Mouse (Mus musculus) midbrain, embryonic 11.5 days (tissue): ENCODE results near the gene Hes5. TPM values are rescaled to one million over a fixed set of nuclear protein-coding genes. Genes with fewer than 3 reads are reported as not detected.

Source experiments
- ATAC-seq: fragments of 200-750 bp; cut with Nextera tagmentation; 2 replicates; pipeline ENCODE4 v1.8.0; 2017; ENCODE audit warnings: moderate TSS enrichment, moderate library complexity; ENCODE audit not compliant: low FRiP score
- DNase-seq: peaks from one replicate; pipeline ENCODE4 v3.0.0; 2015; ENCODE audit warnings: low spot score; ENCODE audit errors: missing footprints
- H3K27ac ChIP-seq: fragments of 300-500 bp; sonication (generic); 2 replicates; pipeline ENCODE4 v1.5.1; 2014; ENCODE audit warnings: low read depth, low read length
- H3K27me3 ChIP-seq: fragments of 300-500 bp; sonication (generic); 2 replicates; pipeline ENCODE4 v1.6.1; 2014; ENCODE audit warnings: mild to moderate bottlenecking, low read length, moderate library complexity, mixed read lengths; ENCODE audit not compliant: control insufficient read depth, insufficient read depth
- H3K36me3 ChIP-seq: fragments of 300-500 bp; sonication (generic); 2 replicates; pipeline ENCODE4 v1.6.1; 2014; ENCODE audit warnings: mild to moderate bottlenecking, low read length, moderate library complexity, mixed read lengths; ENCODE audit not compliant: control insufficient read depth, insufficient read depth
- H3K4me1 ChIP-seq: fragments of 300-500 bp; sonication (generic); 2 replicates; pipeline ENCODE4 v1.6.1; 2014; ENCODE audit warnings: low read length; ENCODE audit not compliant: control insufficient read depth, insufficient read depth
- H3K4me2 ChIP-seq: fragments of 300-500 bp; sonication (generic); 2 replicates; pipeline ENCODE4 v1.6.1; 2014; ENCODE audit warnings: mild to moderate bottlenecking, moderate library complexity
- H3K4me3 ChIP-seq: fragments of 300-500 bp; sonication (generic); 2 replicates; pipeline ENCODE4 v1.5.1; 2014; ENCODE audit warnings: low read depth, low read length
- H3K9ac ChIP-seq: fragments of 300-500 bp; sonication (generic); 2 replicates; pipeline ENCODE4 v1.6.1; 2014; ENCODE audit warnings: low read length
- H3K9me3 ChIP-seq: fragments of 300-500 bp; sonication (generic); 2 replicates; pipeline ENCODE4 v1.6.1; 2016; ENCODE audit warnings: low read length; ENCODE audit not compliant: control insufficient read depth
- WGBS: fragments of 180-500 bp; shearing (Covaris S2); extraction: QIAGEN DNeasy Blood & Tissue Kit; methylation state at CpG from one replicate; pipeline ENCODE4 v1.1.7; 2014; 5-methylcytosine and 5-hydroxymethylcytosine counted together
- polyA plus RNA-seq: library from polyadenylated mRNA; unstranded; fragments of >200 nt; fragmentation: Nextera tagmentation; extraction: Ambion mirVana; gene quantifications from 2 replicates; pipeline ENCODE4 v1.2.1, GENCODE M21; 2014

Hes5 gene
- polyA plus RNA-seq, 1 experiment from 2014 or later = 535 TPM

DNA sequence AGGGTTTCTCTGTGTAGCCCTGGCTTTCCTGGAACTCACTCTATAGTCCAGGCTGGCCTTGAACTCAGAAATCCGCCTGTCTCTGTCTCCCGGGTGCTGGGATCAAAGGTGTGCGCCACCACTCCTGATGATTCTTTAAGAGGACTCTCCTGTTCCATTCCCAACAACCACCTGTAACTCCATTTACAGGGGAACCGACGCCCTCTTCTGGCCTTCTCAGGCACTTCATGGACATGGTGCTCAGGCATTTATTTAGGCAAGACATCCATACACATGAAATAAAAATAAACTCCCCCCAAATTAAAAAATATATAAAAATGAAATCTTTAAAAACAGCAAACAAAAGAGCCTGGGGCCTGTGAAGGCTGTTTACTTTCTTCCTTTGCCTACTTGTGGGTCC is 6.5 kb downstream of the Hes5 start:
- H3K27ac ChIP-seq = no peak overlapping the region
- H3K36me3 ChIP-seq = peaks cover 29% of the 10 kb centered on the region
- H3K4me3 ChIP-seq = no peak overlapping the region
- no peaks in the 10 kb centered on the region for H3K27me3 ChIP-seq
- H3K9me3 ChIP-seq = no peaks in the 10 kb centered on the region
- peaks cover 36% of the 10 kb centered on the region for H3K4me1 ChIP-seq
- DNase-seq (peak; percentile 92), ATAC-seq (no peak)
- H3K4me2 ChIP-seq = no peak overlapping the region
- H3K9ac ChIP-seq = no peak overlapping the region
- WGBS = 53% methylated on average over 5 of the region's 5 CpGs

DNA sequence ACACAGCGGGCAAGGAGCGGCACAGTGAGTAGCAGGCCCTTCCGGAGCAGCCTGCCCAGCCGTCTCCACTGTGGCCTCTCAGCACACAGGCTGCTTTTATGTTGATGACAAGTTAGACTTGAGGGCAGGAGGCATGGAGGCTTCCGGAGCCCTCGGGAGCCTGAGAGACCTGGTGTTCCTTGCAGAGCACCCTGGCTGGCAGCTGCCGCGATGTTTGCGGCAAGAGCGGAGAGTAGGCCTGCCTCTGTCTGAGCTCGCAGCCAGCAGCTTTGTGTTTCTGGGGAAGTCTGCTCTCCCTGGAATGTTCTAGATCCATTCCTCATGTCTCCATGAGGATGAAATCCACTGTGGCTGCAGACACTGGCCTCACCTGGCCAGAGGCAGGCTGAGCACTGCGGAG is 11.8 kb downstream of the Hes5 start:
- Histone ChIP-seq H3K9me3 (no peaks in the 10 kb centered on the region), H3K27me3 (no peaks in the 10 kb centered on the region), H3K9ac (no peak overlapping the region), H3K27ac (no peak overlapping the region), H3K4me1 (no peaks in the 10 kb centered on the region), H3K36me3 (peaks cover 66% of the 10 kb centered on the region), H3K4me2 (no peak overlapping the region), H3K4me3 (no peak overlapping the region)
- ATAC-seq (no peak), DNase-seq (no peak)
- 93% methylated on average over 12 of the region's 12 CpGs for WGBS

DNA sequence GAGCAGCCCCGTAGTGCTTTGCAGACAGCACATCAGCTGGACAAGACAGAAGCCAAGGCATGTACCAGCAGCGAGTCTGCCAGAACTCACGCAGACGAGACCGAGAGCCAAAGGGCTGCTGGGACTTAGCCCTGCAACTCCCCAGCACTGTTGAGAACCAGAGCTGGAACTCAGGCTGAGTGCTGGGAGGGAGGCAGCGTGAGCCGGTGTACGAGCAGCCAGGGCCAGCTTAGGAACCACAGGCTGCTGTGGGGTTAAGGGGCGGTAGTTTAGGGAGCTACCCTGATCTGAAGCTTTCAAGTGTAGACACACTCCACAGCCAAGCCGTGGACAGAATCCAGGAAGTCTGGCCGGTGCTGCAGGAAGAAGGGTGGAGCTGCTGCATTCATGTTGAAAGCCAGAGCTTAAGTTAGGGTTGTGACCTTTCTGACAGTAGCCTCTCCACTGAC is 13.5 kb downstream of the Hes5 start:
- no peak overlapping the region for H3K4me3 ChIP-seq
- no peaks in the 10 kb centered on the region for H3K4me1 ChIP-seq
- peaks cover 73% of the 10 kb centered on the region for H3K36me3 ChIP-seq
- no peaks in the 10 kb centered on the region for H3K27me3 ChIP-seq
- no peak overlapping the region for H3K4me2 ChIP-seq
- DNase-seq (peak; percentile 84), ATAC-seq (no peak)
- WGBS = 91% methylated on average over 11 of the region's 11 CpGs
- H3K27ac ChIP-seq = no peak overlapping the region
- no peaks in the 10 kb centered on the region for H3K9me3 ChIP-seq
- H3K9ac ChIP-seq = no peak overlapping the region

DNA sequence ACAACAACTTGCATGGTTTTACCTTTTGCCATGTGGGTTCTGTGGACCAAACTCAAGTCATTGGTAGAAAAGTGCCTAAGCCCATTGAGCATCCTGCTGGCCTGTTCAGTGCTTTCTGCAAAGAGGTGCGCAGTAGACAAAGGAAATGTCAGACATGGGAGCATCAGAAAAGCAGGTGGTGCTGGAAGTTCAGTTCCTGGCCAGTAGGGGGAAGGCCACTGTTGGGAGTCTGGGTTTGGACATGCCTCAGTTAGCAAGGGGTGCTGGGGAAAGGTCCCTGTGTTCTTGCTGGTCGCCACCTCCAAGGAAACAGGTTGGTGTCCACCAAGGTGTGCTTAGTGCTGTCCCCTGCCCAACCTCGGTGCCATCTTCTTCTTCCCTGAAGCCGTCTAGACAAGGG is 19.4 kb downstream of the Hes5 start:
- no peak overlapping the region for H3K27ac ChIP-seq
- peaks cover 35% of the 10 kb centered on the region for H3K36me3 ChIP-seq
- peaks cover 8% of the 10 kb centered on the region for H3K4me1 ChIP-seq
- H3K4me3 ChIP-seq = no peak overlapping the region
- no peaks in the 10 kb centered on the region for H3K27me3 ChIP-seq
- DNase-seq (peak; percentile 80), ATAC-seq (no peak)
- H3K4me2 ChIP-seq = no peak overlapping the region
- H3K9ac ChIP-seq = no peak overlapping the region
- H3K9me3 ChIP-seq = no peaks in the 10 kb centered on the region
- 86% methylated on average over 4 of the region's 4 CpGs for WGBS

DNA sequence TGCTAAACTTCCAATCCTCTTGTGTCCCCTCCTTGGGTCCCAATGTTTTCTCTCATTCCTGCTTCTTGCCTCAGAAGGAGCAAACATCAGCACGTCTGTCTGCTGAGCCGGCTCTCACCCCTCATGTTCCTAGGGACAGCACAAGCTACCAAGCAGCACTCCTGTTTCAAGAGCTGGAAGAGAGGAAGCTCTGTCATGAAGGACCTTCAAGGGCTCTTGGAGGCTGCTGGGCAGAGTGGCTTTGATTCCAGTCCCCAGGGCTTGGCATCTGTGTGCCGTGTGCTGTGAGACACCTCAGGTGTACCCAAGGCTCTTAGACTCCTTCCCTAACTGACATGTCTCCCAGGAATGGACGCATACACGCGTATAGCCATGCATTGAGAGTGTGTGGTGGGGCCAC is 20.4 kb downstream of the Hes5 start:
- Histone ChIP-seq H3K36me3 (peaks cover 28% of the 10 kb centered on the region), H3K27me3 (no peaks in the 10 kb centered on the region)
- ATAC-seq = no peak; the same call in 1 of the 2 replicates

DNA sequence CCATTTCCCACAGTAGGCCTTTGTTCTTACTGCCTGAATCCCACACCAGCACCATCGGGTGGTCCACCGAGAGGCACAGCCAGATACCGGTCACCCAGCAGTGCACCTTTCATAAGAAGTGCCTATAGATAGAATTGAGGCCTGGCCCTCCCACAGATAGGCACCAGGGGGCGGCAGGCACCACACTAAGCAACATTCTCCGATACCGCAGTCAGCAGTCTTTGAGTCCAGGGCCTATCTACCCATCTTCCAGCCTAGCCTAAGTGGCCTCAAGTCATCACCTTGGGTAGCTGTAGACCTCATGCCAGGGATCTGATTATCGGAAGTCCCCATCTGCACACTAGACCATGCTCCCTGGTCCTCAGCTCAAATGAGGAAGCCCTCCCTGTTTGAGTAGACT is 20.8 kb downstream of the Hes5 start:
- peaks cover 26% of the 10 kb centered on the region for H3K36me3 ChIP-seq
- ATAC-seq (peak; percentile 53), DNase-seq (peak; percentile 93)
- H3K4me2 ChIP-seq = no peak overlapping the region
- no peaks in the 10 kb centered on the region for H3K27me3 ChIP-seq
- peaks cover 22% of the 10 kb centered on the region for H3K4me1 ChIP-seq
- no peak overlapping the region for H3K27ac ChIP-seq
- no peak overlapping the region for H3K9ac ChIP-seq
- H3K9me3 ChIP-seq = no peaks in the 10 kb centered on the region
- 51% methylated on average over 7 of the region's 7 CpGs for WGBS
- H3K4me3 ChIP-seq = no peak overlapping the region

More for the DNA sequence above, 20.4 kb downstream of the Hes5 start:
- peak; percentile 72 for DNase-seq
- Histone ChIP-seq H3K4me1 (peaks cover 18% of the 10 kb centered on the region), H3K4me3 (no peak overlapping the region), H3K27ac (no peak overlapping the region), H3K9me3 (no peaks in the 10 kb centered on the region), H3K9ac (no peak overlapping the region), H3K4me2 (no peak overlapping the region)
- WGBS = 85% methylated on average over 6 of the region's 6 CpGs

DNA sequence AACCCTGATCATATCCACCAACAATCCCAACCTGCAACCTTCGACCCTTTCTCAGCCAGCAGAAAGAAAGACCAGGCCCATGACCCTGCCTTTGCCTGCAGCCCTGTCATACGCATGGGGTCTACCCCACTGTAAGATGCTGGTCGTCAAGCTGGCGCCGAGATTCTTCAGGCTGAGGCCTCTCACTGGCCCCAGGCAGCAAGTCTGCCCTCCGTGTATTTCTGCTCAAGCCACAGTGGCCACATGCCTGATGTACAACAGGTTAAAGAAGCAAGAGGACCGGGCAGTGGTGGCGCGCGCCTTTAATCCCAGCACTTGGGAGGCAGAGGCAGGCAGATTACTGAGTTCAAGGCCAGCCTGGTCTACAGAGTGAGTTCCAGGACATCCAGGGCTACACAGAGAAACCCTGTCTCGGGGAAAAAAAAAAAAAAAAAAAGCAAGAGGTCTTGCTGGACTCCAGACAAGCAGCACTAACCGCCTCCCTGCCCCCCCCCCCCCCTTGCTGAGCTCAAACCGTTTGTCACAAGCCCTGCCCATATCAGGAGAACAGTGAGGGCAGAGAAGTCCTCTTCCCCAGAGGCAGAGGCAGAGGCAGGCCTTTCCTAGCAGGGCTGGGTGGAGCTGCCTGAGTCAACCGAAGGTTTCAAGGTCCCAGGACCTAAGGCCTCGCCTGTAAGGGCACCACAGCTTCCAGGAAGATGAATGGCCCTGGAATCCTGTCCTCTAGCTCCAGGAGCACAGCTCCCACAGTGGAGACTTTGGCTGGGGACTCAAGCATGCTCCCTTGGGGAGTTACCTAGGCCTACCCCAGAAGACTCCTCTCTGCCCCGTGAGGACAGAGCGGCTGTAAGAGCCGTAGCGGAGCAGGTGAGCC is 21.8 kb downstream of the Hes5 start:
- Histone ChIP-seq H3K9me3 (no peaks in the 10 kb centered on the region), H3K4me1 (peaks cover 23% of the 10 kb centered on the region), H3K27ac (no peak overlapping the region), H3K4me3 (no peak overlapping the region), H3K4me2 (no peak overlapping the region), H3K9ac (no peak overlapping the region), H3K36me3 (peaks cover 20% of the 10 kb centered on the region), H3K27me3 (no peaks in the 10 kb centered on the region)
- DNase-seq (peak; percentile 73), ATAC-seq (no peak)
- 80% methylated on average over 19 of the region's 19 CpGs for WGBS

DNA sequence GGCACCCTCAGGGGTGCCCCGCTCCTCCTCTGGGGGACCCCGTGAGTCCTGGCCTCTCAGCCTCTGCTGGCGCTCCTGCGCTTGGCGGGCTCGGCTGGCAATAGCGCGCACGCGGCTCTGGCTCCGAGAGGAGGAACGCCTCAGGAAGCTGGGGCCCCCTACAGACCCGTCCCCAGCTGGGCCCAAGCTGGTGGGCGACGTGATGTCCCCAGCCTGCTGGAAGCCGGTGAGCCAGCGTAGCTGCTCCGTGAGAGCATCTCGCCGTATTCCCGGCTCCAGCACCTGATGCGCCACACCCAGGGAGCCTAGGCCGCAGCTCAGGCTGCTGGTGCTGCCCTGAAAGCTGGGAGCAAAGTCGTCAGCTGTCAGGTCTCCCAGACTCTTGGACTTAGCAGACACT is 23.0 kb downstream of the Hes5 start:
- no peak overlapping the region for H3K27ac ChIP-seq
- ATAC-seq (no peak), DNase-seq (peak; percentile 89)
- no peak overlapping the region for H3K4me3 ChIP-seq
- 17% methylated on average over 24 of the region's 24 CpGs for WGBS
- H3K4me1 ChIP-seq = peaks cover 23% of the 10 kb centered on the region
- peak overlapping the region; percentile 40; the same call in 1 of the 2 replicates for H3K9ac ChIP-seq
- no peaks in the 10 kb centered on the region for H3K27me3 ChIP-seq
- H3K4me2 ChIP-seq = no peak overlapping the region
- H3K36me3 ChIP-seq = peaks cover 13% of the 10 kb centered on the region
- H3K9me3 ChIP-seq = no peaks in the 10 kb centered on the region

DNA sequence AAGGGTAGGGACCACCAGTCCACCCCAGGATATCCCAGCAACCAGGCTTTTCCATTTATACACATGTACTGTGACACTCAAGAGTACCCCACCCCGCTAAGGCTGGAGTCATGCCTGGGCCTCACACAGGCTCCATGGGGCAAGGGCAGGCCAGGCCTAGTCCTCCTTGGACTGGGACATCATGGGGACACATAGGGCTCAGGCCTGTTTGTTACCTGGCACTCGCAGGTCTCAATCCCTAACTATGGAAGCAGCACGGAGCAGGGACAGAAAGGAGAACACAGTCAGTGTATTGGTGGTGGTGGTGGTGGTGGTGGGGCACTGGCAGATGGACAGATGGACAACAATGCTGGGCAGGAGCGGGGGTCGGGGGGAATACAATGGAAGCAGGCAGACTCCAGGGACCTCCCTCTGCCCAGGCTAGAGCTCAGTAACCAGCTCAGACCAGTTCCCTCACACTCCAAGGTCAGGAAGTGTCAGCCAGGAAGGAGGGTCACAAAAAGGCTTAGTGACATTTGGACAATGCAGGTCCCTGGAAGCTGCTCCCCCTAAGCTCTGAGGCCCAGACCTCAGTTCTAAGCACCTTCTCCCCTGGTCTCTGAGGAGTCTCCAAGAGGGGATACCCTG is 24.5 kb downstream of the Hes5 start:
- no peak for ATAC-seq
- no peak overlapping the region for H3K4me3 ChIP-seq
- peak; percentile 85 for DNase-seq
- H3K27me3 ChIP-seq = no peaks in the 10 kb centered on the region
- peaks cover 23% of the 10 kb centered on the region for H3K4me1 ChIP-seq
- H3K4me2 ChIP-seq = no peak overlapping the region
- peaks cover 6% of the 10 kb centered on the region for H3K36me3 ChIP-seq
- WGBS = 59% methylated on average over 5 of the region's 5 CpGs
- no peak overlapping the region for H3K27ac ChIP-seq
- H3K9me3 ChIP-seq = no peaks in the 10 kb centered on the region
- peak overlapping the region; percentile 28 for H3K9ac ChIP-seq
